Mouse (Mus musculus) small intestine, adult 2 months (tissue): Measurements from ENCODE around the gene Zfp663.

Experiments
- CTCF ChIP-seq: fragments of 200-500 bp; IDR thresholded peaks from 2 replicates; pipeline ENCODE4 v1.5.1; 2012; ENCODE audit warnings: low read depth, mild to moderate bottlenecking, control low read depth, inconsistent platforms, low read length, moderate library complexity, mixed read lengths; ENCODE audit not compliant: insufficient replicate concordance, insufficient read length; ENCODE audit errors: extremely low read depth
- POLR2A ChIP-seq: fragments of 200-500 bp; IDR thresholded peaks from 2 replicates; pipeline ENCODE4 v1.6.1; 2012; ENCODE audit warnings: low read depth, mild to moderate bottlenecking, control low read depth, inconsistent platforms, low read length, moderate library complexity

DNA sequence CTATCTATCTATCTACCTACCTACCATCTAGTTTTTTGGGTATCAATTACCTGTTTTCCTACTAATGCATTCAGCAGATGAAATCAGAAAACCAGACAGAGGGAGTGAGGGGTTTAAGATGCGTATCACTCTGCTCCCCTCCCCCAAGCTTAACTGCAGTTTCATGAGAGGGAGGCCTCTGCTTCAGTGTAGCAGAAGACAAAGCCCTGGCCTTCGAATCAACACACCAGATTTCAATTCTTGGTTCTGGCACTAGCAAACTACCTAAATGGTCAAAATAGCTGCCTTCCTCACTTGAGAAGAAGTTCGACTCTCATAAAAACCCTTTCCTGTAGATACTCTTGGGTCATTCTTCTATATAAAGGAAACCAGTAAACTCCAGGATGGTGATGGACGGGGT is 18.8 kb upstream of the Zfp663 start:
- TF ChIP-seq POLR2A (no peak), CTCF (no peak)
